Mouse (Mus musculus) midbrain, embryonic 15.5 days (tissue): ENCODE results near the gene Ndufc1. TPM values are rescaled to one million over a fixed set of nuclear protein-coding genes. Genes with fewer than 3 reads are reported as not detected.
"Not testable (repeated sequence)": the region's sequence is repeated elsewhere in the genome, so short reads cannot be mapped to it uniquely, and the experiment has no call there.

ENCODE experiments used
- ATAC-seq: fragments of 200-750 bp; cut with Nextera tagmentation; replicated peaks from 2 replicates; pipeline ENCODE4 v1.8.0; 2017; ENCODE audit warnings: moderate TSS enrichment
- H3K27ac ChIP-seq: fragments of 300-500 bp; sonication (generic); 2 replicates; pipeline ENCODE4 v1.5.1; 2015; ENCODE audit warnings: mild to moderate bottlenecking, inconsistent platforms
- H3K27me3 ChIP-seq: fragments of 300-500 bp; sonication (generic); replicated peaks from 2 replicates; pipeline ENCODE4 v1.6.1; 2015; ENCODE audit warnings: inconsistent platforms
- H3K36me3 ChIP-seq: fragments of 300-500 bp; sonication (generic); replicated peaks from 2 replicates; pipeline ENCODE4 v1.6.1; 2015; ENCODE audit warnings: inconsistent platforms
- H3K4me1 ChIP-seq: fragments of 300-500 bp; sonication (generic); 2 replicates; pipeline ENCODE4 v1.6.1; 2015; ENCODE audit warnings: inconsistent platforms
- H3K4me2 ChIP-seq: fragments of 300-500 bp; sonication (generic); 2 replicates; pipeline ENCODE4 v1.6.1; 2015; ENCODE audit warnings: inconsistent platforms, mild to moderate bottlenecking, moderate library complexity
- H3K4me3 ChIP-seq: fragments of 300-500 bp; sonication (generic); 2 replicates; pipeline ENCODE4 v1.5.1; 2015; ENCODE audit warnings: mild to moderate bottlenecking, inconsistent platforms
- H3K9ac ChIP-seq: fragments of 300-500 bp; sonication (generic); 2 replicates; pipeline ENCODE4 v1.6.1; 2015; ENCODE audit warnings: mild to moderate bottlenecking, inconsistent platforms
- H3K9me3 ChIP-seq: fragments of 300-500 bp; sonication (generic); 2 replicates; pipeline ENCODE4 v1.6.1; 2016; ENCODE audit warnings: inconsistent platforms
- WGBS: fragments of 180-500 bp; shearing (Covaris S2); methylation state at CpG from one replicate; pipeline ENCODE4 v1.1.7; 2015; ENCODE audit warnings: mixed read lengths; 5-methylcytosine and 5-hydroxymethylcytosine counted together
- polyA plus RNA-seq: library from polyadenylated mRNA; unstranded; fragments of >200 nt; fragmentation: Nextera tagmentation; extraction: Ambion mirVana; gene quantifications from 2 replicates; pipeline ENCODE4 v1.2.1, GENCODE M21; 2015

Ndufc1 gene
- polyA plus RNA-seq = 603 and 679 TPM in 2 replicates

DNA sequence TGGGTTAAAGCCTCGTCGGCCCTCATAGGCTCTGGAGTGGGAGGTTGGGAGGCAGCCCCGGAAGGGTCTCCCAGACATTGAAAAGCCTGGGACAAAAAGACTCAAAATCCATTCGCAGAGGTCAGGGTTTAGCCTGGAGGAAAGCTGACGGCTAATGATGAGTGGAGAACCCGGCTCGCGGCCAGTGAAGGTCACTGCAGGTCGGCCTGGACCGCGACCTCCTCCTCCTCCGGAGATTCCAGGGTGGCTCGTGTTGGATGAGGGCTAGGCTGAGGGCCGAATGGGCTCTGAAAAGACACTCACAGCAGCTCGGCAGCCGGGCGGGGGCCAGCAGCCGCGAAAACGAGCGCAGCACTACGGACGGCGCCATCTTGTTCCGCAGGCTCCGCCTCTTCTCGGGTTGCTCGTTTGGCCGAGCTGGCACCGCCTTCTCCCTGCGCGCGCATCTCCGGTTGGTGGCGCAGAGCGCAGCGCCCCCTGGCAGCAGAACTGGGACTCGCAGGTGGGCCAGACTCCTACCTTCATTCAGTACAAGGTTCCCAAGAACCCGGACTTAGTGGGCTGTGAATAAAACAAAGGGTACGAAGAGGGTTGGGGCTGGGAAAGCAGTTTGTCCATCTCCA lies at the start of gene Ndufc1:
TSS of gene Ndufc1 (minus strand) at position 428 of the 623 bp plus-strand sequence.
- peak; percentile 93 for ATAC-seq
- H3K4me2 ChIP-seq = peak within 1 kb of the TSS; percentile 68
- H3K4me1 ChIP-seq = peaks cover 15% of the 10 kb centered on the region
- H3K27ac ChIP-seq = peak within 1 kb of the TSS; percentile 94
- H3K9me3 ChIP-seq = no peaks in the 10 kb centered on the region
- no peaks in the 10 kb centered on the region for H3K27me3 ChIP-seq
- peak within 1 kb of the TSS; percentile 93 for H3K9ac ChIP-seq
- H3K4me3 ChIP-seq = peak within 1 kb of the TSS; percentile 94
- WGBS = under 1% methylated on average over 40 of the region's 40 CpGs
- H3K36me3 ChIP-seq = peaks cover 4% of the 10 kb centered on the region; the same call in 1 of the 2 replicates

DNA sequence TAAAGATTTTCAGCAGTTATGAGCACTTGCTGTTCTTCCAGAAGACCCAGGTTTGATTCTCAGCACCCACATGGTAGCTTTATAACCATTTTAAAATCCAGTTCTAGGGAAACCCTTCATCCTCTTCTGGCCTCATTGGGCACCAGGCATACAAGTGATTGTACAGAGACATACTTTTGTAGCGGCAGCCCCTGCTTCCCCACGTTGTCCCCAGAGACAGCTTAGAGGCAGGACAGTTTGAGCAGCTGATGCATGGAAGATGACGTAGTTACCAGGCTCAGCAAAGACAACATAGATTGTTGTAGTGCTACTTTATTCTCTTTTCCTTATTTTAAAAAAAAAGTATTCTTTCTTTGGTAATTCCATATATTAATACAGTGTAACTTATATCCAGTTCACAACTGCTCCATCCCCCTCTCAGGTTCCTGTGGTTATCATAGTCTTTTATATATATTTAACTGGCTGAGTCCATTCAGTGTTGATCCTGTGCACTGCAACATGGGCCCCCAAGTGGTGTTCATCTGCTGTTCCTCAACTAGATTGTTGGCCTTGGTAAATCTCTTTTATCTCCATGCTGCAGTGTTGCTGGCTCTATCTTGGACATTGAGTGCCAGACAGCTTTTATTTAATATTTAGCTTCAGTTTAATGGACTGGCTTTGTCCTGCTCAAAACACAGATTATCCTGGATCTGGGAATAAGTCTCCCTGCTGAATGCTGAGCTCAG lies 26.2 kb upstream of the Ndufc1 start:
- no peak for ATAC-seq
- H3K36me3 ChIP-seq = no peaks in the 10 kb centered on the region
- no peak overlapping the region for H3K27ac ChIP-seq
- no peak overlapping the region for H3K4me3 ChIP-seq
- H3K4me2 ChIP-seq = no peak overlapping the region
- H3K27me3 ChIP-seq = no peaks in the 10 kb centered on the region
- H3K9ac ChIP-seq = no peak overlapping the region
- 86% methylated on average over 3 of the region's 3 CpGs for WGBS
- no peaks in the 10 kb centered on the region for H3K9me3 ChIP-seq
- H3K4me1 ChIP-seq = no peaks in the 10 kb centered on the region

DNA sequence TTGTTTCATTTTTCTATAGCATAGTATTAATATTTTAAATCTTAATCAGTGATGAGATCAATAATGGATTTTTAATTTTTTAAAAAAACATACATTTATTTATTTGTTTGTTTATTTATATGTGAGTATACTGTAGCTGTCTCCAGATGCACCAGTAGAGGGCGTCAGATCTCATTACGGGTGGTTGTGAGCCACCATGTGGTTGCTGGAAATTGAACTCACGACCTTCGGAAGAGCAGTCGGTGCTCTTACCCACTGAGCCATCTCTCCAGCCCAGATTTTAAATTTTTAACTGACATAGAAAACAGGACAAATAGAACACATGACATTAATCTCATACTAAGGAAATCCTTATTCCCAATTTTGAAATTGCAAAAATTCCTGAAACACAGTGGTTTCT lies 25.6 kb upstream of the Ndufc1 start:
- H3K9ac ChIP-seq, ATAC-seq, H3K4me2 ChIP-seq, H3K9me3 ChIP-seq, H3K4me1 ChIP-seq, H3K27ac ChIP-seq, H3K4me3 ChIP-seq, H3K27me3 ChIP-seq, H3K36me3 ChIP-seq: not testable (repeated sequence)
- 85% methylated on average over 5 of the region's 5 CpGs for WGBS

DNA sequence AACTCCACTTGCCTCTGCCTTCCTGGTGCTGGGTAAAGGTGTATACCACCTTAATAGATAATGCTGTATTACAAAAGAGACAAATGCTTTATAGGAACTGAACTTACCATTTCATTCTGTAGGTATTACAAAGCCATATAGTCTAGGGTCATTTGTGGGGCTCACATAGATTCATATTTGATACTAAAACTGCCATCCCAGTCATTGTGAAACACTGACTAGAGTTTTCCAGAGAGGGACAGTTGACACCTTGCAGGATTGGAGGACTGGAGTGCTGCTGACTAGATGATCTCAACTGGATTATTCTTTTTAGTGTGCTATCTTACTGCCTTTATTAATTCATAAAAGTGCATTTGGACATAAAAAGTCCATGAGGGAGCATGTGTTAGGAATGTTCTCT lies 16.6 kb upstream of the Ndufc1 start:
- no peaks in the 10 kb centered on the region for H3K9me3 ChIP-seq
- no peak for ATAC-seq
- no peak overlapping the region for H3K9ac ChIP-seq
- H3K36me3 ChIP-seq = no peaks in the 10 kb centered on the region
- H3K27me3 ChIP-seq = no peaks in the 10 kb centered on the region
- no peak overlapping the region for H3K4me2 ChIP-seq
- no peak overlapping the region for H3K4me3 ChIP-seq
- H3K27ac ChIP-seq = no peak overlapping the region
- no peaks in the 10 kb centered on the region for H3K4me1 ChIP-seq

DNA sequence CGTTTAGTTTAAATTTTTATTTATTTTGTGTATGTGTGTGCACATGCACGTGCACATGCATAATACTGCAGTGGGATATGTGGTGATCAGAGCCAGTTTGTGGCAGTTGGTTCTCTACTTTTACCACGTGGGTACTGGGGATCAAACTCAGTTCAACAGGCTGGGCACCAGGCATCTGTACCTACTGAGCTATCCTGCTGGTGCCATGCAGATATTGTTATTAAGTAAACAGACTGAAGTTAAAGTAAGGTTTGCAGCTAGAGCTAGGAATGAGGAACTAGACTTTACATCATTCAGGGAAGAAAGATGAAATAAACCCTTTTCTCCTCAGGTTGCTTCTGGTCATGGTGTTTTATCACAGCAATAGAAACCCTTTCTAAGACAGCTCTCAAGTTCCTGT lies 13.1 kb upstream of the Ndufc1 start:
- no peak overlapping the region for H3K4me2 ChIP-seq
- ATAC-seq = no peak
- no peaks in the 10 kb centered on the region for H3K36me3 ChIP-seq
- no peak overlapping the region for H3K9ac ChIP-seq
- H3K9me3 ChIP-seq = no peaks in the 10 kb centered on the region
- H3K27ac ChIP-seq = no peak overlapping the region
- no peaks in the 10 kb centered on the region for H3K27me3 ChIP-seq
- H3K4me1 ChIP-seq = peaks cover 20% of the 10 kb centered on the region
- WGBS = 90% methylated on average over 3 of the region's 3 CpGs
- H3K4me3 ChIP-seq = no peak overlapping the region

DNA sequence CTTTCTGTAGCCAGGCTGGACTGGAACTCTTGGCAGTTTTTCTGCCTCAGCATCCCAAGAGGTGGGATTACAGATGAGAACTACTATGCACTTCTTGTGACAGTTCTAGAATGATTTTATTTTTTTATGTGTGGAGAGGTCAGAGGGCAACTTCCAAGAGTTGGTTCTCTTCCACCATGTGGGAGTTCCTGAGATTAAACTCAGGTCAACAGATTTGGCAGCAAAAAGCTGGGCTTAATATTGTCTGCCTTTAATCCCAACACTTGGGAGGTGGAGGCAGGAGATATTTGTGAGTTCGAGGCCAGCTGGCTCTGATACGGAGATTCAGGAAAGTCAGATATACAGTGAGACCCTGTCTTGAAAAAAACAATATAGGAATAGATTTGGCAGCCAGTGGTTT lies 9.2 kb upstream of the Ndufc1 start:
- Histone ChIP-seq H3K36me3 (no peaks in the 10 kb centered on the region), H3K27me3 (no peaks in the 10 kb centered on the region), H3K27ac (no peak overlapping the region), H3K4me1 (peaks cover 31% of the 10 kb centered on the region), H3K4me2 (peak overlapping the region; percentile 84; the same call in 1 of the 2 replicates), H3K9ac (no peak overlapping the region), H3K9me3 (no peaks in the 10 kb centered on the region), H3K4me3 (peak overlapping the region; percentile 99; the same call in 1 of the 2 replicates)
- no peak for ATAC-seq
- WGBS = 79% methylated on average over 2 of the region's 2 CpGs

DNA sequence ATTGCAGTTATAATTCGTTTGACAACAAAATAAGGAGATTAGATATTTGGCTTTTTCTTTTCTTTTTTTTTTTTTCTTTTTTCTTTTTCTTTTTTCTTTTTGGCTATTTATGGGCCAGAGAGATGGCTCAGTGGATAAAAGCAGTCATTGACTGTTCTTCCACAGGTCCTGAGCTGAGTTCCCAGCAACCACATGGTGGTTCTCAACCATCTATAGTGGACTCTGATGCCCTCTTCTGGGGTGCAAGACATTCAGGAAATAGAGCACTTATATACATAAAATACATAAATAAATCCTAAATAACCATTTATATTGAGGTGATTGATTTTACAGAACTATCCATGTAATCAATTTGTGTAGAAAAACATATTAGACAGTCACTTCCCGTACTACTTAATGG lies 8.7 kb upstream of the Ndufc1 start:
- ATAC-seq = no peak
- 54% methylated on average over 2 of the region's 2 CpGs for WGBS
- 0 out of 2 replicates have a peak overlapping the region, but pooled peaks have one; percentile 95 for H3K9ac ChIP-seq
- H3K27me3 ChIP-seq = no peaks in the 10 kb centered on the region
- peaks cover 31% of the 10 kb centered on the region for H3K4me1 ChIP-seq
- H3K27ac ChIP-seq = no peak overlapping the region
- H3K9me3 ChIP-seq = no peaks in the 10 kb centered on the region
- peak overlapping the region; percentile 84 for H3K4me2 ChIP-seq
- no peaks in the 10 kb centered on the region for H3K36me3 ChIP-seq
- H3K4me3 ChIP-seq = peak overlapping the region; percentile 99

DNA sequence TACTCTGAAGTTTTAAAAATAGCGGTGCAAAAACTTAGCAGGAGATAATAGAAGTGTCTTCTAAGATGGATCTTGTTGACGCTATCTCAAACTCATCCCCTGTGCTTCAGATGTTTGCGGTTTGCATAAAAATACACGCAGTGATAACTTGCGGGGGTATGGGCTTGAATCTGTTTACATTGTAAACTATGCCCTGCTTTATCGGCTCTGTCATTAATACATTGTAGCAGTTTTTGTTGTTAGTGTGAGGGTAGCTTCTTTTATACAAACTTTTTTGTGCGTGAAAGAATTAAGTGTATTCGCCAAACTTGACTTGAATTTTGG lies 8.3 kb upstream of the Ndufc1 start:
- WGBS = 10% methylated on average over 8 of the region's 8 CpGs
- Histone ChIP-seq H3K4me3 (peak overlapping the region; percentile 99), H3K4me1 (peaks cover 31% of the 10 kb centered on the region), H3K27ac (peak overlapping the region; percentile 91), H3K27me3 (no peaks in the 10 kb centered on the region), H3K4me2 (peak overlapping the region; percentile 84), H3K9me3 (no peaks in the 10 kb centered on the region), H3K9ac (peak overlapping the region; percentile 95), H3K36me3 (no peaks in the 10 kb centered on the region)
- ATAC-seq = no peak

DNA sequence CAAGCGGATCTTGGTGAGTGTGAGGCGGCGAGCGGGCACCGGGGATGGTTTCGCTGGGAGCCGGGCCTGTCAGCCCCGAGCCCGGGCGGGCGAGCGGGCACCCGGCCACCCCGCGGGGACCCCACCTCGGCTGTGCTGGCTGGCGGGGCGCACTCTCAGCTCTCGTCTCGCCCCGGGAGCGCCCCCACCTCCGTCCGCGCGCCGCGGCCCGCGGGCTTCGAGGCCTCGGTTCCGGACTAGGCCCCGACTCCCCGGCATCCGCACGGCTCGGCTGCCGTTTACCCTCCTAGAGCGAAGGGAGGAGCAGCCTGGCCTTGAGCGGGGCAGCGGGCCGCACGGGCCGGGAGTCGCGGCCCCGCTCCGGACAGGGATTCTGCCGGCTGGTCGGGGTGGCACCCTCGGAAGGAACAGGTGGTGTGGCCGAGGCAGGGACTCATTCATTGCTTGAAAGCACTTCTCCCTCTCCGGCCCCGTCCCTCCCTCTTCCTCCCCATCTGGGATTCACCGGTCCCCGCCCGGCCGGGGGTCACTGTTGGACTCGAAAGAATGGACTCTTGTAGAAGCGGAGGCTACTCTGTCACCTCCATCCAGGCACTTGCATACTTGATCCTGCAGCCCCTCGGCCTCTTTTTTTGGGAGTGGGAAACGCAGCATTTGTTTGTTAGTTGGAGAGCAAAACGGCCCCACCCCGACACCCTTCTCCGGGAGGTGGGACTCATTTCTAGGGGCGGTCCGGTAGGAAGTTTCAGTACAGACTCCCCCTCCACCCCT lies 7.8 kb upstream of the Ndufc1 start:
- under 1% methylated on average over 66 of the region's 68 CpGs for WGBS

DNA sequence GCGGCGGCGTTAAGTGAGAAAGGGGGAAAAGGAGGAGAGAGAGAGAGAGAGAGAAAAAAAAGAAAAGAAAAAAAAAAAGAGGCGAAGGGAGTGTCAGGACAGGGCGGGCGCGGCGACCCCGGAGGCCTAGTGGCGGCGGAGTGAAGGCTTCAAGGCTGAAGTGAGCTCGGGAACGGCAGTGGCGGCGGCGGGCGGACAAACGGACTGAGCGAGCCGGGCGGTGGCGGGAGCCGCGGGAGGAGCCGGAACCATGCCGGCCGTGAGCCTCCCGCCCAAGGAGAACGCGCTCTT lies 7.2 kb upstream of the Ndufc1 start:
- Histone ChIP-seq H3K9ac (peak overlapping the region; percentile 95), H3K36me3 (no peaks in the 10 kb centered on the region), H3K9me3 (no peaks in the 10 kb centered on the region), H3K4me2 (peak overlapping the region; percentile 84), H3K27ac (peak overlapping the region; percentile 91), H3K27me3 (no peaks in the 10 kb centered on the region), H3K4me1 (peaks cover 31% of the 10 kb centered on the region), H3K4me3 (peak overlapping the region; percentile 99)
- under 1% methylated on average over 24 of the region's 30 CpGs for WGBS
- ATAC-seq = peak; percentile 70; the same call in 1 of the 2 replicates

More for the DNA sequence above, 7.8 kb upstream of the Ndufc1 start:
- H3K36me3 ChIP-seq = no peaks in the 10 kb centered on the region
- ATAC-seq = peak; percentile 62
- H3K9ac ChIP-seq = peak overlapping the region; percentile 95
- peaks cover 31% of the 10 kb centered on the region for H3K4me1 ChIP-seq
- peak overlapping the region; percentile 99 for H3K4me3 ChIP-seq
- no peaks in the 10 kb centered on the region for H3K9me3 ChIP-seq
- H3K27me3 ChIP-seq = no peaks in the 10 kb centered on the region
- H3K4me2 ChIP-seq = peak overlapping the region; percentile 84
- H3K27ac ChIP-seq = peak overlapping the region; percentile 91

DNA sequence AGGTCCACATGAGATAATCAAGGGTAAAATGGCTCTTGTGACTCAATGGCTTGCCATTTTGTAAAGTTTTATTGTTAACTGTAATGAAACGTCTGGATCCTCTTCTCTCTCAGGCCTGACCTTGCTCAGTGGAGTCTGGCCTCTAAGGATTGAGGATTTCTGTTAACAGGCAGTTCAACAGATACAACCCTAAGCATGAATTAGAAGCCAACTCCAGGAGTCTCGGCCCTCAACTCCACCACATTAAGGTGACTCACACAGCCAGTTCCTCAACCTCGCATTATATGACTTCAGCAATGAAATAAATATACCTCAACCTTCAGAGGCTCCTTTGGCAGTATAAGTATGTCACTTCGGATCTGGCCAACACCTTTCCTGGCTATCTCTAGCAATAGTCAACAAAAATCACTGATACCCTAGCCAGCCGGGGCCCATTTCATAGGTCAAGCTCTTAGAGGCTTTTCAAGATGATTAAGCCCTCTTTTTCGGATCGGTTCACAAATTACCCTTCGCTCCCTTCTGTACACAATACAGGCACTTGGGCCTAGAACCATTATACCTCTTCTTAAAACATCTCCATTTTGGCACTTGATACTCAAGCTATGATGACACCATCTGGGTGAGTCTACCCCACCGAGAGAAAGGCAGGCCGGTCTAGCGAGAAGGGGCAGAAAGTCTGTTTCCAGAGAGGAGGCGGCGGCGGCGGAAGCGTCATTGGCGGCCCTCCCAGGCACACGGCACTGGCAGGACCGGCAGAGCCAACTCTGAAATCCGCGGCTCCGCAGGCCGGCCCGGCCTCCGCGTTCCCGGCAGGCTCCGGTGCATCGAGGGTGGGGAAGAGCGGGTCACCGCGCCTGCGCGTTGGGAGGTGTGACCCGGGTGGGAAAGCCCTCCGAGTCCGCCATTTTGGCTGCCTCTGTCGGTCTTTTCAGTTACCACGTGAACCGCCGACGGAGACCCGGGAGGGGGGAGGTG lies 6.6 kb upstream of the Ndufc1 start, which contains the start of gene Naa15:
TSS of gene Naa15 (plus strand) at position 51 of the 975 bp plus-strand sequence.
- no peaks in the 10 kb centered on the region for H3K36me3 ChIP-seq
- WGBS = 4% methylated on average over 43 of the region's 43 CpGs
- peak within 1 kb of the TSS; percentile 84 for H3K4me2 ChIP-seq
- H3K27ac ChIP-seq = peak within 1 kb of the TSS; percentile 91
- ATAC-seq = peak; percentile 92
- peaks cover 31% of the 10 kb centered on the region for H3K4me1 ChIP-seq
- peak within 1 kb of the TSS; percentile 95 for H3K9ac ChIP-seq
- H3K9me3 ChIP-seq = no peaks in the 10 kb centered on the region
- H3K27me3 ChIP-seq = no peaks in the 10 kb centered on the region
- peak within 1 kb of the TSS; percentile 99 for H3K4me3 ChIP-seq
